Mouse (Mus musculus) E14TG2a.4 (cell line): ENCODE data around the gene Dmd.

Source experiments
- CTCF ChIP-seq: conservative IDR thresholded peaks from 2 replicates; pipeline ENCODE4 v1.5.1; 2014; ENCODE audit warnings: low read length
- NANOG ChIP-seq: IDR thresholded peaks from 2 replicates; pipeline ENCODE4 v1.6.1; 2014; ENCODE audit warnings: borderline replicate concordance, low read length, mixed read lengths
- POU5F1 ChIP-seq: IDR thresholded peaks from 2 replicates; pipeline ENCODE4 v1.6.1; 2014; ENCODE audit warnings: low read length, borderline replicate concordance

- no peak for TF ChIP-seq CTCF
- TF ChIP-seq NANOG, result no peak
- no peak for TF ChIP-seq POU5F1
These were observed 1984.2 kb downstream of the Dmd start for GRCm38 (mm10) chrX:84932715-84933473.
